Mouse (Mus musculus) neural tube, embryonic 14.5 days (tissue): ENCODE measurements around the gene Galr3. TPM values are rescaled to one million over a fixed set of nuclear protein-coding genes. Genes with fewer than 3 reads are reported as not detected.

Experiments used
- ATAC-seq: fragments of 200-750 bp; cut with Nextera tagmentation; 2 replicates; pipeline ENCODE4 v1.8.0; 2017; ENCODE audit warnings: low read depth, mild to moderate bottlenecking, moderate TSS enrichment, moderate library complexity
- H3K27ac ChIP-seq: fragments of 300-500 bp; sonication (generic); 2 replicates; pipeline ENCODE4 v1.5.1; 2014; ENCODE audit warnings: low read depth, mild to moderate bottlenecking, control low read depth, low read length, moderate library complexity, mixed read lengths
- H3K27me3 ChIP-seq: fragments of 300-500 bp; sonication (generic); 2 replicates; pipeline ENCODE4 v1.6.1; 2014; ENCODE audit warnings: low read length; ENCODE audit not compliant: control insufficient read depth, insufficient read depth
- H3K36me3 ChIP-seq: fragments of 300-500 bp; sonication (generic); 2 replicates; pipeline ENCODE4 v1.6.1; 2014; ENCODE audit warnings: low read length, mixed read lengths; ENCODE audit not compliant: control insufficient read depth, insufficient read depth
- H3K4me1 ChIP-seq: fragments of 300-500 bp; sonication (generic); 2 replicates; pipeline ENCODE4 v1.6.1; 2014; ENCODE audit warnings: low read length; ENCODE audit not compliant: control insufficient read depth, insufficient read depth
- H3K4me2 ChIP-seq: fragments of 300-500 bp; sonication (generic); 2 replicates; pipeline ENCODE4 v1.6.1; 2014; ENCODE audit warnings: mild to moderate bottlenecking, low read depth, low read length, control low read depth
- H3K4me3 ChIP-seq: fragments of 300-500 bp; sonication (generic); 2 replicates; pipeline ENCODE4 v1.5.1; 2014; ENCODE audit warnings: low read depth, low read length, control low read depth, mixed read lengths
- H3K9ac ChIP-seq: fragments of 300-500 bp; sonication (generic); replicated peaks from 2 replicates; pipeline ENCODE4 v1.6.1; 2014; ENCODE audit warnings: low read depth, mild to moderate bottlenecking, control low read depth, low read length, mixed read lengths
- H3K9me3 ChIP-seq: fragments of 300-500 bp; sonication (generic); 2 replicates; pipeline ENCODE4 v1.6.1; 2016; ENCODE audit warnings: low read length; ENCODE audit not compliant: control insufficient read depth
- WGBS: fragments of 180-500 bp; shearing (Covaris S2); extraction: QIAGEN DNeasy Blood & Tissue Kit; methylation state at CpG from one replicate; pipeline ENCODE4 v1.1.7; 2014; 5-methylcytosine and 5-hydroxymethylcytosine counted together
- polyA plus RNA-seq: library from polyadenylated mRNA; unstranded; fragments of >200 nt; fragmentation: Nextera tagmentation; extraction: Ambion mirVana; gene quantifications from 2 replicates; pipeline ENCODE4 v1.2.1, GENCODE M21; 2014

The Galr3 gene
- polyA plus RNA-seq, 1 experiment from 2014 or later, result not detected

DNA sequence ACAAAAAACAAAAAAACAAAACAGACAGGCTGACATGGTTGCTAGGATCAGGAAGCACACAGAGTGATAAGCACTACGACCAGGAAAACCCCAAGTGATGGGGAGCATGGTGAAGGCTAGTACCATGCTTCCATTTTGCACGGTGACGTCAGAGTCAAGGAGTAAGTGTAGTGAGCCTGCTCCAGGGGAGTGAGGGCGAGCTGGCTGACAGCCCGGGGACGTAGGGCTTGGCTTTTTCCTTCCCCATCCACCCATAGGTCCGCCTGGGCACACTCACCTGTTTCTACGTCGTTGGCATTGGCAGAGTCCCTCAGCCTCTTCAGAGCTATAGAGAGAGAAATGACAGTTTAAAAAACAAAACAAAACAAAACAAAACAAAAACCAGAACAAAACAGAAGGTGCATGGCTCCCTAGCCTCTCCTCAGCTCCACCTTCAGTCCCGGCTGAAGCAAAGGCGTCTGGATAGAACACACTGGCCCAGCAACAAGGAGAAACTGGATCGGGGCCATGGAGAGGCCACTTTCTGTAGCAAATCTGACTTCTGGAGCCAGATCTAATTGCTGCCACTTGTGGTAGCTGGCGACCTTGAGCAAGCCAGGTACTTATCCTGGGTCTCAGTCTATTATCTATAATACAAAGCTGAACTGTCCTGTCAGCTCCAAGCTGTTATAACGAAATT lies 19.3 kb downstream of the Galr3 start:
- no peaks in the 10 kb centered on the region for H3K9me3 ChIP-seq

DNA sequence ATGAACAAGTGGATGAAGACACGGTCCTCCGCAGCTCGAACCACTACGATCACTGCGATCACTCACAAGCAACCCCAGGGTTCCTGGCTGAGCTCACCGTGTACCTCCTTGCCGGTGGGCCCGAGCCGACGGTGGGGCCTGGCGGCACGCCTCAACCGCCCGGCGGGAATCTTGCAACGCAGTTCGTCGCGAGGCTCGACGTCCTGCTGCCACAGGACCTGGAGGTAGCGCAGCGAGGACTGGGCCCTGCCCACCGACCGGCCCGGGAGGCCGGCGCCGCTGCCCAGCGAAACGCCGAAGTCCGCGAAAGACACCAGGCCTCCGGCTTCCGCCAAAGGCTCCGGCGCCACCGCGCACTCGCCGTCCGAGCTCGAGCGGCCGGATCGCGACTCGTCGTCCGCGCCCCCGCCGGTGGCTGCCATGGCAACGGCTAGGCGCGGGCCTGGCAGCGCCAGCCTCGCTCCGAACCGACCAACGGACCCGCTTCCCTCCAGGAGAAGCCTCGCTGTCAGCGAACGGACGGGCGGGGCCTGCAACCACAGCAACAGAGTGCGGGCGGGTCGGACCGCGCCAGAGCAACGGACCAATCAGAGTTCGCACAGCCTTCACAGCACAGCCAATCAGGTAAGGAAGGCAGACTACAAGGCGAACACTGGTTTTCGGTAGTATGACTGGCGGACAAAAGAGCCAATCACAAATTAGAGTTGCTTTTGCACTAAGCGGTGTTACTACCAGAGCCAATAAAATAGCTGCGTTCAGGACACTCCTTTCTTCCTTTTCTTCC lies 20.9 kb downstream of the Galr3 start, which contains the start of gene Ankrd54:
TSS of gene Ankrd54 (minus strand) at position 518 of the 784 bp plus-strand sequence.
- Histone ChIP-seq H3K27ac (peak within 1 kb of the TSS; percentile 82), H3K36me3 (peaks cover 23% of the 10 kb centered on the region; the same call in 1 of the 2 replicates), H3K27me3 (no peaks in the 10 kb centered on the region), H3K4me2 (peak within 1 kb of the TSS; percentile 88), H3K4me1 (peaks cover 16% of the 10 kb centered on the region), H3K9ac (peak within 1 kb of the TSS; percentile 83), H3K4me3 (peak within 1 kb of the TSS; percentile 95), H3K9me3 (no peaks in the 10 kb centered on the region)
- ATAC-seq, result peak; percentile 100
- under 1% methylated on average over 80 of the region's 80 CpGs for WGBS

More for the DNA sequence above, 19.3 kb downstream of the Galr3 start:
- peaks cover 16% of the 10 kb centered on the region for H3K4me1 ChIP-seq
- peaks cover 30% of the 10 kb centered on the region; the same call in 1 of the 2 replicates for H3K36me3 ChIP-seq
- no peak overlapping the region for H3K4me3 ChIP-seq
- no peak overlapping the region for H3K9ac ChIP-seq
- no peak for ATAC-seq
- H3K27ac ChIP-seq, result no peak overlapping the region
- WGBS, result 87% methylated on average over 14 of the region's 14 CpGs
- H3K27me3 ChIP-seq, result no peaks in the 10 kb centered on the region
- H3K4me2 ChIP-seq, result no peak overlapping the region

DNA sequence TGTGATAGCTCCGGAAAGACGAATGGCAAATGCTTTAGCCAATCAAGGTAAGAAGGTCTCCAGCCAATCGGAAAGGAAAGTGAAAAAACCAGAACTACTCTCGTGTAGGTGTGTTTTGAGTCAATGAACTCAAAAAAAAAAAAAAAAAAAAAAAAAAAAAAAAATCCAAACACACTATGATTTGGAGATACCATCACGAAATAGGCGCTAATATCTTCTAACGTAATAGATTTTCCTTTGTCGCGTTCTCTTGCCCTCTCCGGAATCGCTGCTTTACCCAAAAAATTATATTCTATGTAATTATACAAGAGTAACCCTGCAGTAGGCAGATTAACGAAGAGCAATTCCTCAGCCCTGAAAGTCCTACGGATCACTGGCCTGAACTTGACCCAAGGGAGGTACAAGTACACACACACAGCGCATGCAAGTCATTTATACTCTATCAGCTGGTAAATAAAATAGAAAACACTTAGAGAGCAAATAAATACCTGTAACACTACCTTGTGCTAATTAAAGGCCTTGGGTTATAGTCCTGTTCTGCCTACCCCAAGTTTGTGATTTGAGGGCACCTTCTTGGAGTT lies 21.6 kb downstream of the Galr3 start:
- peak overlapping the region; percentile 45 for H3K4me2 ChIP-seq
- H3K4me1 ChIP-seq, result peaks cover 16% of the 10 kb centered on the region
- no peaks in the 10 kb centered on the region for H3K9me3 ChIP-seq
- no peak overlapping the region for H3K27ac ChIP-seq
- no peaks in the 10 kb centered on the region for H3K27me3 ChIP-seq
- H3K36me3 ChIP-seq, result peaks cover 16% of the 10 kb centered on the region; the same call in 1 of the 2 replicates
- 11% methylated on average over 14 of the region's 14 CpGs for WGBS
- 0 out of 2 replicates have a peak overlapping the region, but pooled peaks have one; percentile 18 for H3K9ac ChIP-seq
- no peak for ATAC-seq
- H3K4me3 ChIP-seq, result peak overlapping the region; percentile 23

DNA sequence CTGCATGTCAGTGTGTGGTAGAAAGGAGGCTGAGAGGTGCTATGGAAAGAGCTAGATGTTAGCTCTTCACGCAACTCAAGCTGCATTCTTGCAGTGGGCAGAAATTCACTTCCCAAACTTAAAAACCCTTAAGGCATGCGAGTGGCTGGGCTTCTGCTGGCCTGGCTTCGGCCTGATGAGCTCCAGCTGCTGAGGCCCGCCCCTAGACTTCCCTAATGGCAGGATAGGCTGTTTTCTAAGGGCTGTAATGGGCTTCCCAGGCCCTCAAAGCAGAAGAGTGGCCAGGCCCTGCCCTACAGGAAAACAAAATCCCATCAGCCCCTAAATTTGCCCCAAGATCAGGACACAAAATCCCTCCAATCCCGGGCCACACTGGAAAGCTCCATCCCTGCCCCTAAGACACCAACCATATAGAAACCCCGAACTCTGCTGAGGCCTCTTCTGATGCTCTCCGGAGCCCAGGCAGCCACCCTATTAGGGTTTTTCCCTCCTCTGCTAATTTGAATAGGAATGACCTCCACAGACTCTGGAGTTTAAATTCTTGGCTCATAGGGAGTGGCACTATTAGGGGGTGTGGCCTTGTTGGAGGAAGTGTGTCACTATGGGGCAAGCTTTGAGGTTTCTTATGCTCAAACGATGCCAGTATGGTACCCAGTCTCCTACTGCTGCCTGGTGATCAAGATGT lies 23.5 kb downstream of the Galr3 start:
- Histone ChIP-seq H3K27me3 (no peaks in the 10 kb centered on the region), H3K9me3 (no peaks in the 10 kb centered on the region), H3K27ac (no peak overlapping the region), H3K36me3 (peaks cover 2% of the 10 kb centered on the region; the same call in 1 of the 2 replicates), H3K4me1 (peaks cover 16% of the 10 kb centered on the region), H3K4me2 (no peak overlapping the region), H3K4me3 (no peak overlapping the region), H3K9ac (no peak overlapping the region)
- ATAC-seq, result no peak
- WGBS, result 48% methylated on average over 8 of the region's 8 CpGs

DNA sequence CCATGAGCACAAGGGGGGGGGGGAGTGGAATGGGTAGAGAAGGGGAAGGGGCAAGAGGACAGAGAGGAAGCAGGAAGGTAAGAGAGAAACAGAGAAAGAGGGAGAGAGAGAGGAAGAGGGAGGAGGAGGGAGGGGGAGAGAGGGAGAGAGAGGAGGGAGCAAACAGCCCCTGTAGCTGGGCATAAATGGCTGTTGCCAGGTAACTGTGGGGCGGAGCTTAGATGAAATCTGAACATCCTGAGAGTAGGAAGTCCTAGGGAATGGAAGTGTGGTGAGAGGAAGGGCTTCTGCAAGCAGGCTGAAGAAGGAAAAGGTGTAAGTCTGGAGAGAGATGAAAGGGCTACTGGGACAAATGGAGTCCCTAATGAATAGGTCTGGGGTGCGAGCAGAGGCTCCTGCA lies 24.6 kb downstream of the Galr3 start:
- Histone ChIP-seq H3K4me3 (no peak overlapping the region), H3K9me3 (no peaks in the 10 kb centered on the region), H3K4me2 (no peak overlapping the region), H3K9ac (no peak overlapping the region), H3K27ac (no peak overlapping the region), H3K27me3 (no peaks in the 10 kb centered on the region), H3K4me1 (peaks cover 14% of the 10 kb centered on the region), H3K36me3 (no peaks in the 10 kb centered on the region)
- 47% methylated on average over 2 of the region's 2 CpGs for WGBS
- no peak for ATAC-seq

DNA sequence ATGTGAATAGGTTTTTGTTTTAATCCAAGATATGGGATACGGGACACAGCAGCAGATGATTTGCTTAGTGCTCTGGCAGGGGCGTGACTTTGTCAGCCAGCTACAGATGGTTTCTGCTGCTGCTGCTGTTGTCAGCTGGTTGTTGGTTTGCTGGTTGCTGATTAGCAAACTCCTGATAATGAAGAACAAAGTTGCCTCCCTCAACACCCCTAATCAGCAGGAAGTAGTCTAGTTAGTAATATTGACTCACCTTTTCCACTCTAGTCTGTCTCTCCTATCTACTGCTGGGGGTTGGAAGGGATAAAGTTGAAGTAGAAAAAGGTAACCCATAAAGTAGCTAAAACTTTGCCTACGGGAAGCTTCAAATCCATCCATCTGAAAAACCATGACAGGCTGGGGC lies 25.9 kb downstream of the Galr3 start:
- Histone ChIP-seq H3K27me3 (no peaks in the 10 kb centered on the region), H3K36me3 (no peaks in the 10 kb centered on the region), H3K4me3 (no peak overlapping the region), H3K4me2 (no peak overlapping the region), H3K9me3 (no peaks in the 10 kb centered on the region), H3K4me1 (peaks cover 4% of the 10 kb centered on the region), H3K9ac (no peak overlapping the region), H3K27ac (no peak overlapping the region)
- ATAC-seq, result no peak
- 78% methylated on average over 3 of the region's 3 CpGs for WGBS

DNA sequence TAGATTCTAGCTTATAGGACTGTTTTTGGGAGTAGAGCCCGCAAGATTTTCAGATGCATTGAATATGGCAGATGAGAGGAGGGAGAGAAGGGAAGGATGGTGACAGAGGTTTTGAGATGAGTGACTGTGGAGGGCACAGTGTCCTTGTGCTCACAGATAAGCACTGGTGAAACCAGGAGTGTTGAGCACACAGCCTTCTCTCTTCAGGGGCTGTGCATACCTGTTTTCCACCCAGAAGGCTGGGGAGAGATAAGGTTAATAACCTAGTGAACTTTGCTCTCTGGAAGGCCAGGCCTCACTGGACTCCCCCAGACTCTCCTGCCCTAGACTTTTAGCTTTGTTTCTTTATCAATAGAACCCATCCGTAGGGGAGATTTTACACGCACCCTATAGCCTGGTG lies 26.7 kb downstream of the Galr3 start:
- WGBS, result 84% methylated on average over 3 of the region's 3 CpGs
- no peak overlapping the region for H3K4me3 ChIP-seq
- no peak for ATAC-seq

DNA sequence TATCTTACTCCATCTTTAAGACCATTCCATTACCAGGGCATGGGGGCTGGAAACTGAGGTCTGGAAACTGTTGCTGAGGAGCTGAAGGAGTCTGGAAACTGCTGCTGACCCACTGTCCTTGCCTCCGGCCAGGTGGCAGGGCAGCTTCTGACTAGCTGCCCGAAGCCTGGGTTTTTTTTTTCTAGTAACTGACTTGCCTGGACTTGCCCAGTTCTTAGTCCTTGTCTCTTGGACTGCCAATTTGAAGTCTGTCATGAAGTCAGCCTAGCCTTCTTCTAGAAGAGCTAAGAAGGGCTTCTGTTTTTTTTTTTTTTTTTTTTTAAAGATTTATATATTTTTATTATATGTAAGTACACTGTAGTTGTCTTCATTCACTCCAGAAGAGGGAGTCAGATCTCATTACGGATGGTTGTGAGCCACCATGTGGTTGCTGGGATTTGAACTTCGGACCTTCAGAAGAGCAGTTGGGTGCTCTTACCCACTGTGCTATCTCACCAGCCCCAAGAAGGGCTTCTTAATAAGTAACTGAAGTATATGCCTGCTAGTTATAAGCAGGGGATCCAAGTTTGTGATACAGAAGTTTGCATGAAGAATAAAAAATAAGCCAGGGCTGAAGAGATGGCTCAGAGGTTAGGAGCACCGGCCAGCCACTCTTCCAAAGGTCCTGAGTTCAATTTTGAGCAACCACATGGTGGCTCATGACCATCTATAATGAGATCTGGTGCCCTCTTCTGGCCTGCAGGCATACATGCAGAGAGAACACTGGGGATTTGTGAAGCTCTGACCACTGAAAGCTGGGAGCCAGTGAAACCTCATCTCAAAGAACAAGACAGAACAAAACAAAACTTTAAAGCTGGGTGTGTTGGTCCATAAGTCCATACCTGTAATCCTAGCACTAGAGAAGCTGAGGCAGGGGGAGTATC lies 29.7 kb downstream of the Galr3 start:
- Histone ChIP-seq H3K27me3 (no peaks in the 10 kb centered on the region), H3K27ac (no peak overlapping the region), H3K9me3 (no peaks in the 10 kb centered on the region), H3K9ac (no peak overlapping the region), H3K4me3 (no peak overlapping the region), H3K4me1 (peaks cover 13% of the 10 kb centered on the region; the same call in 1 of the 2 replicates), H3K36me3 (no peaks in the 10 kb centered on the region), H3K4me2 (no peak overlapping the region)
- no peak for ATAC-seq
- 70% methylated on average over 5 of the region's 5 CpGs for WGBS

More for the DNA sequence above, 26.7 kb downstream of the Galr3 start:
- no peaks in the 10 kb centered on the region for H3K9me3 ChIP-seq
- H3K4me1 ChIP-seq, result peaks cover 2% of the 10 kb centered on the region
- H3K36me3 ChIP-seq, result no peaks in the 10 kb centered on the region
- H3K4me2 ChIP-seq, result no peak overlapping the region
- H3K27me3 ChIP-seq, result no peaks in the 10 kb centered on the region
- H3K27ac ChIP-seq, result no peak overlapping the region
- H3K9ac ChIP-seq, result no peak overlapping the region
